Mouse (Mus musculus): Measurements from ENCODE around the gene Fam102b. TPM values are rescaled to one million over a fixed set of nuclear protein-coding genes. Genes with fewer than 3 reads are reported as not detected.

The Fam102b gene
- polyA plus RNA-seq (2014; fragmentation: Illumina TruSeq; extraction: RNeasy Lipid Tissue Mini Kit (QIAGEN cat#74804); ENCODE audit: low read depth, low replicate concordance), result 15.9 TPM

DNA sequence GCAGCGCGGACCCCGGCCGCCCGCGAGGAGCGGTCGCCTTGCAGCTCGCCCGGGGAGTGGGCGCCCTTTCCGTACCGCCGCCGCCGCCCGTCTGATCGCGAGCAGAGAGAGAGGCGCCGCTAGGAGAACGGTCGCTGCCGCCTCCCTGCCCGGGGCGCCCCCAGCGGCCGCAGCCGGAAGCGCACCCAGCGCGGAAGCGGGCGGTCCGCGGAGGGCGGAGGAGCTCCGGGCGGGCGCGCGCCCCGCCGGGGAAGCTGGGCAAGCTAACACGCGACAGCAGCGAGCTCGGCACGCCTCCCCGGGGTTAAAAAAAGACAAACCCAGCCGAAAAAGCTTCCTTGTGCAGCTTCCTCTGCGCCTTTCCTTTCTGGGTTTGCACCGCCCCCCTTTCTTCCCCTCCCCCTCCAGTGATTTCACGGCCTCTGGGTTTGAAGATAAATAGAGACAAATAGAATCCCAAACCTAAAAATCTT, at the start of gene Fam102b:
Fam102b (minus strand) TSS at position 93 of the 473 bp plus-strand sequence.

DNA sequence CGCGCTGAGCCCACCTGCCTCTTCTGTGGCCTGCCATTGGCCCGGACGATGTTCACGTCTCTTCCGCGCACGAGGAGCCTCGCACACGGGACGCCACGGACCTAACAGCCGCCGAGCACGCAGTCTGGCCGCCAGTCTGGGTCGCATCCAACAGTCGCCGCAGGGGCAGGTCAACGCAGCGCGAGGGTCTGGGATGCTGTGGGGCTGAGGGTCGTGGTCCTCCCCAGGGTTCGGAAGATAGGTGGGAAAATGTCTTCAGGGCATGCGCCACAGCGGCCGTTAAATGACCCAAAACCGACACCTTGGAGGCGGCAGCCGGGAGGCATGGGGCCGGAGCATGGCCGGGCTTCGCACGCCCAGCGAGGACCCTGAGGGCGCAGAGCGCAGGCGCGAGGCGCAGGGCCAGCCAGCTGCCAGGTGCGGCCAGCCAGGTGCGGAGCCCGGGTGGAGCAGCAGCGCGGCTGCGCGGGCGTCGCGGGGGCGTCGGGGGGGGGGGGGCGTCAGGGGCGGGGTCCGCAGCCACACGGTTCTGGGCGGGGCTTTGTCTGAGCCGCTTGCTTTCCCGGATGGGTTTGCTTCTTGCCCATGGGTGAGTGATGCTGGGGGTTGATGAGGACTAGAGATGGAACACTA, 87.3 kb downstream of the Fam102b start, which contains the start of gene Gm9857:
Gm9857 (minus strand) TSS at position 445 of the 633 bp plus-strand sequence.

DNA sequence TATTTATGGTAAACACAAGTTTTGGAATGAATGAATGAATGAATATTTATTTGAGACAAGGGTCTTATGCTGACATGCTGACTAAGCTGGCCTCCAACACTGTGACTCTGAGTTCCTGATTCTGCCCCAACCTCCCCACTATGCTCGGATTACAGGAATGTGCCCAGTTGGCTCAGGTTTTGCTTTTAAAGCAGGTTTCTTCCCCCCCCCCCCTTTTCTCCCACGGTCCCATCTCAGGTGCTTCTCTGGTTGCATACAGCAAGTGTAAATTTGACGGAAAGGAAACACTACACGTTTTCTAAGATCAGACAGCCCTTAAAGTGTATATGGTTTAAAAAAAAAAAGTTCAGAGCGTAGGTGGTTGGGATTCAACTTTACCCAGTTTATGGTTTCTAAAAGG, 87.8 kb downstream of the Fam102b start, which contains the start of gene Henmt1:
Henmt1 (plus strand) TSS at position 301 of the 400 bp plus-strand sequence.

Other genes starting within 250 kb of the Fam102b start
- 191 TPM for gene Stxbp3, start 187.1 kb downstream of the Fam102b start, polyA plus RNA-seq (2014; fragmentation: Illumina TruSeq; extraction: RNeasy Lipid Tissue Mini Kit (QIAGEN cat#74804); ENCODE audit: low read depth, low replicate concordance)
- gene Fndc7, start 137.6 kb downstream of the Fam102b start, polyA plus RNA-seq (2014; fragmentation: Illumina TruSeq; extraction: RNeasy Lipid Tissue Mini Kit (QIAGEN cat#74804); ENCODE audit: low read depth, low replicate concordance), result 0.87 TPM
- gene Prpf38b, start 115.9 kb downstream of the Fam102b start, polyA plus RNA-seq (2014; fragmentation: Illumina TruSeq; extraction: RNeasy Lipid Tissue Mini Kit (QIAGEN cat#74804); ENCODE audit: low read depth, low replicate concordance), result 171 TPM
- not detected for gene Henmt1, start 87.7 kb downstream of the Fam102b start, polyA plus RNA-seq (2014; fragmentation: Illumina TruSeq; extraction: RNeasy Lipid Tissue Mini Kit (QIAGEN cat#74804); ENCODE audit: low read depth, low replicate concordance)
- gene Gm9857, start 87.2 kb downstream of the Fam102b start, polyA plus RNA-seq (2014; fragmentation: Illumina TruSeq; extraction: RNeasy Lipid Tissue Mini Kit (QIAGEN cat#74804); ENCODE audit: low read depth, low replicate concordance), result not detected
- not detected for gene Slc25a54, start 52.9 kb upstream of the Fam102b start, polyA plus RNA-seq (2014; fragmentation: Illumina TruSeq; extraction: RNeasy Lipid Tissue Mini Kit (QIAGEN cat#74804); ENCODE audit: low read depth, low replicate concordance)
- gene Slc25a24, start 95.5 kb upstream of the Fam102b start, polyA plus RNA-seq (2014; fragmentation: Illumina TruSeq; extraction: RNeasy Lipid Tissue Mini Kit (QIAGEN cat#74804); ENCODE audit: low read depth, low replicate concordance), result 187 TPM

Measured in adrenal gland, adult 10 weeks (tissue).